Mouse (Mus musculus): ENCODE results near the gene Gas2l1. TPM values are rescaled to one million over a fixed set of nuclear protein-coding genes. Genes with fewer than 3 reads are reported as not detected.

Gas2l1 gene
- polyA plus RNA-seq, 1 experiment from 2014 or later = 12.0 TPM

- no peak for DNase-seq (ENCODE audit: low spot score)
These were observed 658 bp downstream of the Gas2l1 start for GRCm38 (mm10) chr11:5064282-5065055.

GRCm38 (mm10) chr11:5063561-5064281, 1.4 kb downstream of the Gas2l1 start:
- DNase-seq (ENCODE audit: low spot score) = no peak

GRCm38 (mm10) chr11:5062860-5063505, 2.1 kb downstream of the Gas2l1 start:
- DNase-seq (ENCODE audit: low spot score) = no peak

- DNase-seq (ENCODE audit: low spot score) = no peak
These were observed 2.8 kb downstream of the Gas2l1 start for GRCm38 (mm10) chr11:5062326-5062725.

GRCm38 (mm10) chr11:5061413-5062139, 3.6 kb downstream of the Gas2l1 start:
- peak; percentile 39 for DNase-seq (ENCODE audit: low spot score)

GRCm38 (mm10) chr11:5060756-5061412, 4.2 kb downstream of the Gas2l1 start:
- DNase-seq (ENCODE audit: low spot score) = no peak

GRCm38 (mm10) chr11:5059704-5060156, 5.4 kb downstream of the Gas2l1 start:
- peak; percentile 57 for DNase-seq (ENCODE audit: low spot score)

- no peak for DNase-seq (ENCODE audit: low spot score)
These were observed 5.9 kb downstream of the Gas2l1 start for GRCm38 (mm10) chr11:5059230-5059629.

- DNase-seq (ENCODE audit: low spot score) = no peak
These were observed 6.3 kb downstream of the Gas2l1 start for GRCm38 (mm10) chr11:5058783-5059182.

GRCm38 (mm10) chr11:5057856-5058641, 7.1 kb downstream of the Gas2l1 start, which contains the start of gene Rasl10a:
TSS of gene Rasl10a (plus strand) at chr11:5058128.
- DNase-seq (ENCODE audit: low spot score) = peak; percentile 50

- DNase-seq (ENCODE audit: low spot score) = no peak
These were observed 7.6 kb downstream of the Gas2l1 start for GRCm38 (mm10) chr11:5057541-5057855.

- no peak for DNase-seq (ENCODE audit: low spot score)
These were observed 8.1 kb downstream of the Gas2l1 start for GRCm38 (mm10) chr11:5057064-5057463.

GRCm38 (mm10) chr11:5055945-5056938, 8.9 kb downstream of the Gas2l1 start:
- no peak for DNase-seq (ENCODE audit: low spot score)

GRCm38 (mm10) chr11:5054874-5055273, 10.3 kb downstream of the Gas2l1 start:
- no peak for DNase-seq (ENCODE audit: low spot score)

GRCm38 (mm10) chr11:5054151-5054550, 11.0 kb downstream of the Gas2l1 start:
- no peak for DNase-seq (ENCODE audit: low spot score)

GRCm38 (mm10) chr11:5052200-5052854, 12.8 kb downstream of the Gas2l1 start:
- no peak for DNase-seq (ENCODE audit: low spot score)

GRCm38 (mm10) chr11:5051629-5052028, 13.5 kb downstream of the Gas2l1 start:
- DNase-seq (ENCODE audit: low spot score) = no peak

GRCm38 (mm10) chr11:5046321-5046926, 18.7 kb downstream of the Gas2l1 start:
- no peak for DNase-seq (ENCODE audit: low spot score)

Data from thymus, postnatal 0 days (tissue).